Mouse (Mus musculus): ENCODE results near the gene Gal3st1. TPM values are rescaled to one million over a fixed set of nuclear protein-coding genes. Genes with fewer than 3 reads are reported as not detected.
"Not testable (repeated sequence)": the region's sequence is repeated elsewhere in the genome, so short reads cannot be mapped to it uniquely, and the experiment has no call there.

Gal3st1 gene
- polyA plus RNA-seq, 1 experiment from 2014 or later: 3.3 TPM

DNA sequence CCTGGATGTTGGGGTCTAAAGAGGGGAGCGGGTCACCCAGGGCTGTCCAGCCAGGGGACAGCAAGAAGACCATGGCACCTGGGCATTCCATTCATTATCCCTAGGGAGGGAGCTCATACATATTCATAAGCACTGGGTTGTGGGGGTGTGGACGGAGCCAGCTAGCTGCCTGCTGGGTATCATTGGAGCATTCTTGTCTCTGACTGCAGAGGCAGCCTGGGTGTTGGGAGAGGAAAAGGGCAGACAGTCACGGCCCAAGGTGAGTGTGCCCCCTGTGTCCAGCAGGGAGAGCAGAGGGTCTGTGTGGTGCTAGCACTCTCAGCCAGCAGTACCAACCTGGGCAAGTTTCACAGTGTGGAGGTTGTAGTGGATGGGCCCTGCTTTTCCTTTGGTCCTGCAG lies 6.3 kb downstream of the Gal3st1 start:
- no peak overlapping the region for H3K4me3 ChIP-seq
- no peak overlapping the region for H3K4me2 ChIP-seq (replicated peaks)
- no peaks in the 10 kb centered on the region for H3K9me3 ChIP-seq (replicated peaks)
- no peak for ATAC-seq (ENCODE audit: low FRiP score)
- H3K36me3 ChIP-seq: no peaks in the 10 kb centered on the region
- no peak overlapping the region for H3K27ac ChIP-seq
- WGBS: 43% methylated on average over 3 of the region's 3 CpGs
- H3K4me1 ChIP-seq: no peaks in the 10 kb centered on the region
- peaks cover 4% of the 10 kb centered on the region; the same call in 1 of the 2 replicates for H3K27me3 ChIP-seq
- H3K9ac ChIP-seq: no peak overlapping the region

DNA sequence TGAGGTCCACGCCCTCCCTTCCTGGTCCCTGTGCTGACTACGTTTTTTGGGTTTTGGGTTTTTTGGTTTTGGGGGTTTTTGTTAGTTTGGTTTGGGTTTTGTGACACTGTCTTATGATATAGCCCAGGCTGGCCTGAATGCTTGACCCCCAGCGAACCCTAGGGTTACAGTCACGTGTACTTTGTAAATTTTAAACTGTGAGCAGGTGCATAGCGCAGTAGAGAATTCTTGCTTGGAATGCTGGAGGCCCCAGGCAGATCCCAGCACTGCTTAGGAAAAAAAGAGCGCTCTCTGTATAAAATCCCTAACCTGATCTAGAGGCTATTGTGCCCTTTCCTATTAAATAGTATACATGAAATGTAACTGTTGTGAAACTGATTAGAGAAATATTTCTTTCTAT lies 9.7 kb downstream of the Gal3st1 start:
- Histone ChIP-seq H3K27me3 (peaks cover 17% of the 10 kb centered on the region), H3K4me3 (no peak overlapping the region), H3K27ac (no peak overlapping the region), H3K4me1 (peaks cover under 1% of the 10 kb centered on the region), H3K9ac (no peak overlapping the region), H3K9me3 (replicated peaks) (no peaks in the 10 kb centered on the region), H3K4me2 (replicated peaks) (no peak overlapping the region), H3K36me3 (no peaks in the 10 kb centered on the region)
- ATAC-seq (ENCODE audit: low FRiP score): no peak
- WGBS: 80% methylated on average over 6 of the region's 6 CpGs

DNA sequence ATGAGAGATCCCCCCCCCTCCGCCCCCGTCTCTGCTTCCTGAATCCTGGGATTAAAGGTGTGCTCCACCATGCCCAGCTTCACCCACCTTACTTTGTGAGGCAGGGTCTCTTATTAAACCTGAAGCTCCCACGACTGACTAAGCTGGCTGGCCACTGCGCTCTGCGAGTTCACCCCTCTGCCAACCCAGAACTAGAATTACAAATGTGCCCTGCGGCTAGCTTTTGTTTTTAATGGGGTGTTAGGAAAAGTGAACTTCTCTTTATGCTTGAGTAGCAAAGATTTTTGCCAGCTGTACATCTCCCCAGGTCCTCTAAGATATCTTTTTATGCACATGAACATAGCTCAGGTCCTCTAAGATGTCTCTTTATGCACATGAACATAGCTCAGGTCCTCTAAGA lies 10.5 kb downstream of the Gal3st1 start:
- no peaks in the 10 kb centered on the region for H3K36me3 ChIP-seq
- no peak for ATAC-seq (ENCODE audit: low FRiP score)
- H3K27me3 ChIP-seq: peaks cover 25% of the 10 kb centered on the region
- H3K9me3 ChIP-seq (replicated peaks): no peaks in the 10 kb centered on the region
- no peak overlapping the region for H3K27ac ChIP-seq
- no peak overlapping the region for H3K4me3 ChIP-seq
- 84% methylated on average over 6 of the region's 6 CpGs for WGBS
- H3K4me2 ChIP-seq (replicated peaks): no peak overlapping the region
- H3K9ac ChIP-seq: no peak overlapping the region
- H3K4me1 ChIP-seq: peaks cover 8% of the 10 kb centered on the region

DNA sequence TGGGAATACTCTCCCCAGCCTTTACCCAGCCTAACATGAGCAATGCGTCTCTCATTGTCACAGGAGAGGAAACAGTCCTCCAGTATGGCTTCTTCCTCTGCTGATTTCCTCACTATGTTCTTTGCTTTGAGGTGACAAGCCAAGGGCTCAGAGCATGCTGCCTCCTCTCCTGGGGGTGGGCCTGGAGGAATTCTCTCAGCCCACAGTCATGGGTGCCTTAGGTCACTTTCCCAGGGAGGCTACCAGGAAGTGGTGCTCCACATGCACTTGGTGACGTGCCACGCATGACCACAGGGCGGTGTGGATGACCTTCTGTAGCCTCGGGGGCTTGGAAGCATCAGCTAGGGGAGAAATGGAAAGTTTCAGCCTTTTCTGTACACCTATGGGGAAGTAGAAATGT lies 12.1 kb downstream of the Gal3st1 start:
- H3K36me3 ChIP-seq: no peaks in the 10 kb centered on the region
- WGBS: 81% methylated on average over 5 of the region's 5 CpGs
- H3K27ac ChIP-seq: no peak overlapping the region
- H3K27me3 ChIP-seq: peaks cover 40% of the 10 kb centered on the region
- no peak for ATAC-seq (ENCODE audit: low FRiP score)
- peaks cover 8% of the 10 kb centered on the region for H3K4me1 ChIP-seq
- H3K9ac ChIP-seq: no peak overlapping the region
- H3K9me3 ChIP-seq (replicated peaks): no peaks in the 10 kb centered on the region
- H3K4me3 ChIP-seq: no peak overlapping the region
- H3K4me2 ChIP-seq (replicated peaks): no peak overlapping the region

DNA sequence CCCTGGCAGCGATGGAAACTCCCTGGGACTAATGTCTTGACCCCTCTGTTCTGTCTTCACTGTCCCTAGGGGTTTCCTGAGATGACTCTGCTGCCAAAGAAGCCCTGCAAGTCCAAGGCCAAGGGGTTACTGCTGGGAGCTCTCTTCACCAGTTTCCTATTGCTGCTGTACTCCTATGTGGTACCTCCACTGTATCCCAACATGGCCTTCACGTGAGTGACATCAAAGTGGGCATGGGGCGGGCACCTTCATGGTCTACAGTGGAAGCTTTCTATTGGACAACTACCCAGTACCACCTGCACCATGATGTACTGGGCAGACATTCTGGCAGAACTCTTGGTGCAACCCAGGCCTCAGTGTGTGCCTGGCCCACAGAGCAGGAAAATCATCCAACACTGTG lies 13.4 kb downstream of the Gal3st1 start:
- Histone ChIP-seq H3K9ac (no peak overlapping the region), H3K9me3 (replicated peaks) (no peaks in the 10 kb centered on the region), H3K4me3 (no peak overlapping the region), H3K4me2 (replicated peaks) (no peak overlapping the region), H3K27ac (no peak overlapping the region), H3K27me3 (peaks cover 44% of the 10 kb centered on the region), H3K36me3 (no peaks in the 10 kb centered on the region), H3K4me1 (peaks cover 8% of the 10 kb centered on the region)
- no peak for ATAC-seq (ENCODE audit: low FRiP score)
- 90% methylated on average over 3 of the region's 3 CpGs for WGBS

DNA sequence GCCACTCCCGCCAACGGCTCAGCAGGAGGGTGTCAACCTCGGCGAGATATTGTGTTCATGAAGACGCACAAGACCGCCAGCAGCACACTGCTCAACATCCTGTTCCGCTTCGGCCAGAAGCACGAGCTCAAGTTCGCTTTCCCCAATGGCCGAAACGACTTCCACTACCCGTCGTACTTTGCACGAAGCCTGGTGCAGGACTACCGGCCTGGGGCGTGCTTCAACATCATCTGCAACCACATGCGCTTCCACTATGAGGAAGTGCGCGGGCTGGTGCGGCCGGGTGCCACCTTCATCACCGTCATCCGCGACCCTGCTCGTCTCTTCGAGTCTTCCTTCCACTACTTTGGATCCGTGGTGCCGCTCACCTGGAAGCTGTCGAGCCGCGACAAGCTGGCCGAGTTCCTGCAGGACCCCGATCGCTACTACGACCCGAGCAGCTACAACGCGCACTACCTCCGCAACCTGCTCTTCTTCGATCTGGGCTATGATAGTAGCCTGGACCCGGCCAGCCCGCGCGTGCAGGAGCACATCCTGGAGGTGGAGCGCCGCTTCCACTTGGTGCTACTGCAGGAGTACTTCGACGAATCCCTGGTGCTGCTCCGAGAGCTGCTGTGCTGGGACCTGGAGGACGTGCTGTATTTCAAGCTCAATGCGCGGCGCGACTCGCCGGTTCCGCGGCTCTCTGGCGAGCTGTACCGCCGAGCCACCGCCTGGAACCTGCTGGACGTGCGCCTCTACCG lies 14.7 kb downstream of the Gal3st1 start:
- Histone ChIP-seq H3K4me2 (replicated peaks) (peak overlapping the region; percentile 54), H3K4me1 (peaks cover 8% of the 10 kb centered on the region), H3K27ac (no peak overlapping the region), H3K27me3 (peaks cover 44% of the 10 kb centered on the region), H3K4me3 (peak overlapping the region; percentile 30), H3K36me3 (no peaks in the 10 kb centered on the region), H3K9me3 (replicated peaks) (no peaks in the 10 kb centered on the region), H3K9ac (no peak overlapping the region)
- no peak for ATAC-seq (ENCODE audit: low FRiP score)
- WGBS: 6% methylated on average over 66 of the region's 66 CpGs

DNA sequence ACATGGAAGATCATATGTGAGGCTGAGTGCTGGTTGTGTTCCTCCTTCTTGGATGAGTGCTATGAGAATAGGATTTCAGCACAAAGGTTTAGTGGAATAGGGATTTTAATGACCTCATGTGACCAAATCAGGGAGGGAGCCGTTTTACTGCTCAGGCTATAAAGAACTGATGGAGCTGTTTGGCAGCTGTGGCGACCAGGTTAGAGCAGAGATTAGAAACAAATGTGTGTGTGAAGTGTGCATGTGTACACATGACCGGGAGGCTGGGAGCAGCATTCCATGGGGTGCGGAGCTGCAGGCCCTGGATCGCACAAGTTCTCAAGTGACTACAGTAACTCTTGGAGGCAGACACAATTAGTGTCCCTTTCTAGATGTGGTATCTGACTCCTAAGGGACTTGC lies 16.1 kb downstream of the Gal3st1 start:
- Histone ChIP-seq H3K9ac (no peak overlapping the region), H3K4me1 (peaks cover 8% of the 10 kb centered on the region), H3K27me3 (peaks cover 44% of the 10 kb centered on the region), H3K36me3 (no peaks in the 10 kb centered on the region), H3K4me3 (no peak overlapping the region), H3K27ac (no peak overlapping the region), H3K4me2 (replicated peaks) (no peak overlapping the region), H3K9me3 (replicated peaks) (no peaks in the 10 kb centered on the region)
- no peak for ATAC-seq (ENCODE audit: low FRiP score)
- WGBS: 79% methylated on average over 5 of the region's 5 CpGs

DNA sequence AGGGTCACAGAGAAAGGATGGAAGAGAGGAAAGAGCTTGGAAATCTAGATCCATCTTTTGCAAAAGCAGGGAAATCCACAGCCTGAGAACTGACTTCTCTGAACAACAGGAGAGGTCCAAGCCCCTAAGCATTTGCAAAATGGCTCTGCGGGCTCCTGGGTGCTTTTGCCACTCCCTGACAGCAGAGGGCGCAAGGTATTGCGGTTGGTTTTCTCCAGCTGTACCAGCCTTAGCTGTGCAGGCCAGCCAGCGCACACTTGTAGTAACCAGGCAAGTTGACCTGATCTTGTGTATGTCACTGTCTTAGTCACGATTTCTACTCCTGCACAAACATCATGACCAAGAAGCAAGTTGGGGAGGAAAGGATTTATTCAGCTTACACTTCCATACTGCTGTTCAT lies 18.2 kb downstream of the Gal3st1 start:
- Histone ChIP-seq H3K27ac (no peak overlapping the region), H3K4me3 (no peak overlapping the region), H3K36me3 (no peaks in the 10 kb centered on the region), H3K9me3 (replicated peaks) (no peaks in the 10 kb centered on the region), H3K9ac (no peak overlapping the region), H3K4me1 (peaks cover 8% of the 10 kb centered on the region), H3K27me3 (peaks cover 43% of the 10 kb centered on the region), H3K4me2 (replicated peaks) (no peak overlapping the region)
- 9% methylated on average over 5 of the region's 5 CpGs for WGBS
- no peak for ATAC-seq (ENCODE audit: low FRiP score)

DNA sequence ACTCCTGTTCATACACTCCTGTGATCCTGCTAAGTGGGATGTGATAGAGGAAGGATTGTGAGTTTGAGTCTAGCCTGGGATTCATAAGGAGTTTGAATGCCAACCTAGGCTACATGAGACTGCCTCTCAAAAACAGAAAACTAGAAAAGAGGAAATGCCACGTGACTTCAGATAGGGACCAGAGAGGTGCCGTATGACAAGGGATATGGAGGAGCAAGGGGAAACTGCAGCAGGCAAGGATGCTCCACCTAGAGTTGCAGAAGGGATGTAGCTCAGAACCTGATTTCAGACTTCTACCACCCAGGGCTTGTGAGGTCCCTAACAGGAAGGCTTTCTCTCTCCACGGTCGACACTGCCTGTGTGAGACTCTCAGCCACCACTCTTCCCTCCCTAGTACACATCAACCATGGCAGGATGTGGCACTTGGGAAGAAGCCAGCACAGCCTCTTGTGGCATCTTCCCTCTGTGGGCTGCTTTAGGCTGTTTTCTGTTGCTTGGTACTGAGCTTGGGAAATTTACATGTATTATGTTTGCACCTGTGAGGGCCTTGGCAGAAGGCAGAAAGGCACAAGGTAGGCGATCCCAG lies 21.9 kb downstream of the Gal3st1 start:
- Histone ChIP-seq H3K9me3 (replicated peaks) (no peaks in the 10 kb centered on the region), H3K4me2 (replicated peaks) (no peak overlapping the region), H3K27ac (no peak overlapping the region), H3K27me3 (peaks cover 7% of the 10 kb centered on the region), H3K4me3 (no peak overlapping the region), H3K36me3 (no peaks in the 10 kb centered on the region), H3K9ac (no peak overlapping the region), H3K4me1 (no peaks in the 10 kb centered on the region)
- 76% methylated on average over 5 of the region's 5 CpGs for WGBS
- ATAC-seq (ENCODE audit: low FRiP score): no peak

DNA sequence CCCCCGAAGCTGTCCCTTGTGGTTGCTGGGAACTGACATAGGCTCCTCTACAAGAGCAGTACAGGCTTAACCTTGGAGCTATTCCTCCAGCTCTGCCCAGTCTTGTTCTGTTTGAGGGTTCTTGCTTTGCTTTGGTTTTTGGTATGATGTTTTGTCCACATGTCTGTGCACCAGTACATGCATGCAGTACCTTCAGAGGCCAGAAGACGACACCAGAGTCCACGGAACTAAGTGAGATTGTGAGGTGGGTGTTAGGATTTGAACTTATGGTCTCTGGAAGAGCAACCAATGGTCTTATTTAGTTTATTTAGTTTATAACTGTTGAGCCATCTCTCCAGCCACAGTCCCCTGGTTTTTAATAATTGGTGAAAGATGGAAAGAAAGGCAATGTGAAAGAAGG lies 23.0 kb downstream of the Gal3st1 start:
- ATAC-seq (ENCODE audit: low FRiP score): no peak

DNA sequence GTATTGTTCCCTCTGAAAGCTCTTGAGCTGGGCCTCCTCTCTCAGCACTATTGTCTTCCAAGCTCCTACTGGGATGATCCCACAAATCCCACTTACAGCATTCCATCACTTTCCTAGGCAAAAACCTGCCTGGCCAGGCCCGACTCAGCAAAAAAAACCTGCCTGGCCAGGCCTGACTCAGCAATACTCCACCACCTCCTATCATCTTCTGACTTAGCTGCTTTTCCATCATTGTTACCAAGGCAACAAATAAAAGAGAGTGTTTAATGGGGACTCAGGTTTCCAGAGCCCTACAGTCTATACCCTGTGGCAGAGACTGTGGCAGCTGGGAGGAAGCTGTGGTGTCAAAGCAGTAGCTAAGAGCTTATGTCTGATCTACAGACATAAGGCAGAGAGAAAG lies 29.2 kb downstream of the Gal3st1 start:
- Histone ChIP-seq H3K36me3 (no peaks in the 10 kb centered on the region), H3K9me3 (replicated peaks) (peaks cover 10% of the 10 kb centered on the region; the same call in 1 of the 2 replicates), H3K9ac (no peak overlapping the region), H3K4me1 (no peaks in the 10 kb centered on the region), H3K27ac (no peak overlapping the region), H3K27me3 (no peaks in the 10 kb centered on the region), H3K4me2 (replicated peaks) (no peak overlapping the region), H3K4me3 (no peak overlapping the region)
- 90% methylated on average over 1 of the region's 1 CpGs for WGBS
- no peak for ATAC-seq (ENCODE audit: low FRiP score)

More for the DNA sequence above, 23.0 kb downstream of the Gal3st1 start:
- Histone ChIP-seq H3K9me3 (replicated peaks) (no peaks in the 10 kb centered on the region), H3K9ac (no peak overlapping the region), H3K4me2 (replicated peaks) (no peak overlapping the region), H3K27me3 (no peaks in the 10 kb centered on the region; the same call in 1 of the 2 replicates), H3K27ac (no peak overlapping the region), H3K36me3 (no peaks in the 10 kb centered on the region), H3K4me3 (no peak overlapping the region), H3K4me1 (no peaks in the 10 kb centered on the region)
- 81% methylated on average over 3 of the region's 3 CpGs for WGBS

DNA sequence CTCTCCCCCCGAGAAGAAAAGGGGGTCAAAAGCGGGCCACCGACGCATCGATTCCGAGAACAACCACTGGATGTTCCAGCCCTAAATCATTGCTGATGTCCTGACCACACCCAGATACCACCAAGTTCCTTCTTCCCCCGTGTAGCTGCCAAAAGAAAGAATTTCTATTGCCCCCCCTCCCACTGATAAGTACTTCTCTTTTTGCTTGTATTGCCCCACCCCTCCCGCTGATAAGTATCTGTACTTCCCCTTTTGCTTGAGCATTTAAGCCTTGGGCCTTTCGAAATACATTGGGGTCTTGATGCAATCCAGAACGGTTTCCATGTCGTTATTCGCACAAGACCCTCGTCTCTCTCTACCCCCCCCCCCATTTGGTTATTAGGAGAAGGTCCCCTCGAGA lies 32.4 kb downstream of the Gal3st1 start:
- not testable (repeated sequence) for ATAC-seq (ENCODE audit: low FRiP score); H3K4me3 ChIP-seq; H3K4me2 ChIP-seq (replicated peaks); H3K4me1 ChIP-seq; H3K27me3 ChIP-seq; H3K27ac ChIP-seq; H3K36me3 ChIP-seq; H3K9ac ChIP-seq
- H3K9me3 ChIP-seq (replicated peaks): peaks cover 10% of the 10 kb centered on the region; the same call in 1 of the 2 replicates
- WGBS: 94% methylated on average over 14 of the region's 14 CpGs

DNA sequence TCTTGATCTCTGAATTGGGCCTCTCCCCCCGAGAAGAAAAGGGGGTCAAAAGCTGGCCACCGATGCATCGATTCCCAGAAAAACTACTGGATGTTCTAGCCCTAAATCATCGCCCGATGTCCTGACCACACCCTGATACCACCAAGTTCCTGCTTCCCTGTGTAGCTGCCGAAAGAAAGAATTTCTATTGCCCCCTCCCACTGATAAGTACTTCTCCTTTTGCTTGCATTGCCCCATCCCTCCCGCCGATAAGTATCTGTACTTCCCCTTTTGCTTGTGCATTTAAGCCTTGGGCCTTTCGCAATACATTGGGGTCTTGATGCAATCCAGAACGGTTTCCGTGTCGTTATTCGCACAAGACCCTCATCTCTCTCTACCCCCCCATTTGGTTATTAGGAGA lies 38.7 kb downstream of the Gal3st1 start:
- not testable (repeated sequence) for H3K9me3 ChIP-seq (replicated peaks); H3K36me3 ChIP-seq; H3K4me3 ChIP-seq; H3K27ac ChIP-seq; H3K4me2 ChIP-seq (replicated peaks); H3K4me1 ChIP-seq; H3K9ac ChIP-seq; ATAC-seq (ENCODE audit: low FRiP score); H3K27me3 ChIP-seq
- 92% methylated on average over 13 of the region's 13 CpGs for WGBS

All from hindbrain, embryonic 12.5 days (tissue).